In genomic region chr17:8282821-8283525, GRCm38 (mm10) we compare ENCODE assay signal across 8 mouse cellular contexts. TPM values are rescaled to one million over a fixed set of nuclear protein-coding genes. Genes with fewer than 3 reads are reported as not detected.
DNase-seq lines count a peak whose midpoint lies in the region; ATAC-seq lines count a peak whose summit lies in the region.

TSS of gene Mpc1 (plus strand) at chr17:8282904.

- peaks cover 25% of the 10 kb centered on the region for H3K27me3 ChIP-seq in hindbrain, embryonic 10.5 days (ENCODE audit: insufficient read depth, poor library complexity, severe bottlenecking)
- no peaks in the 10 kb centered on the region for H3K27me3 ChIP-seq in lung, embryonic 15.5 days

- peak; percentile 78 for DNase-seq in NIH3T3 (ENCODE audit: low read depth)
- DNase-seq in cerebellum, adult 8-10 months = peak; percentile 71
- no peak for DNase-seq in hindbrain, embryonic 10.5 days (ENCODE audit: low spot score)
- DNase-seq in layer of hippocampus, adult 9-10 months (ENCODE audit: low spot score) = peak; percentile 51
- DNase-seq in ovary, adult 18-20 months (ENCODE audit: low spot score) = peak; percentile 56
- peak; percentile 47 to 50 for DNase-seq in thymus, postnatal 10 days (ENCODE audit: low spot score in 2 of 2)

- peak within 1 kb of the TSS; percentile 99 for H3K4me2 ChIP-seq in lung, embryonic 15.5 days

- H3K4me3 ChIP-seq in hindbrain, embryonic 10.5 days = peak within 1 kb of the TSS; percentile 89
- peak within 1 kb of the TSS; percentile 95 for H3K4me3 ChIP-seq in lung, embryonic 15.5 days

- peak within 1 kb of the TSS; percentile 95 for H3K27ac ChIP-seq in hindbrain, embryonic 10.5 days
- peak within 1 kb of the TSS; percentile 97 for H3K27ac ChIP-seq in lung, embryonic 15.5 days

- 2% methylated on average over 35 of the region's 35 CpGs for WGBS in hindbrain, embryonic 10.5 days
- under 1% methylated on average over 35 of the region's 35 CpGs for WGBS in lung, embryonic 15.5 days

- H3K9me3 ChIP-seq in hindbrain, embryonic 10.5 days = no peaks in the 10 kb centered on the region
- no peaks in the 10 kb centered on the region for H3K9me3 ChIP-seq in lung, embryonic 15.5 days

- H3K9ac ChIP-seq in lung, embryonic 15.5 days = peak within 1 kb of the TSS; percentile 82

- ATAC-seq in frontal cortex, adult (ENCODE audit: low TSS enrichment) = peak; percentile 71
- peak; percentile 69 for ATAC-seq in lung, embryonic 15.5 days (ENCODE audit: borderline replicate concordance, extremely low read depth, low FRiP score, low TSS enrichment)

- peaks cover 20% of the 10 kb centered on the region for H3K4me1 ChIP-seq in hindbrain, embryonic 10.5 days (replicated peaks)
- H3K4me1 ChIP-seq in lung, embryonic 15.5 days = 0 out of 2 replicates have a peak, but pooled peaks cover 2% of the 10 kb centered on the region

- H3K36me3 ChIP-seq in hindbrain, embryonic 10.5 days = no peaks in the 10 kb centered on the region
- no peaks in the 10 kb centered on the region for H3K36me3 ChIP-seq in lung, embryonic 15.5 days

RNA-seq across cellular contexts. Expression of gene Mpc1, which starts in this region (rescaled TPM):
- 79.5 and 106 TPM in 2 replicates for polyA plus RNA-seq in hindbrain, embryonic 10.5 days (2016; fragmentation: Nextera tagmentation; extraction: Ambion mirVana)
- polyA plus RNA-seq in lung, embryonic 15.5 days (2015; fragmentation: Nextera tagmentation; extraction: Ambion mirVana) = 176 and 180 TPM in 2 replicates
